Mouse (Mus musculus) neural tube, embryonic 14.5 days (tissue): ENCODE measurements around the gene Cuta. TPM values are rescaled to one million over a fixed set of nuclear protein-coding genes. Genes with fewer than 3 reads are reported as not detected.

Experiments used
- ATAC-seq: fragments of 200-750 bp; cut with Nextera tagmentation; 2 replicates; pipeline ENCODE4 v1.8.0; 2017; ENCODE audit warnings: low read depth, mild to moderate bottlenecking, moderate TSS enrichment, moderate library complexity
- H3K27ac ChIP-seq: fragments of 300-500 bp; sonication (generic); 2 replicates; pipeline ENCODE4 v1.5.1; 2014; ENCODE audit warnings: low read depth, mild to moderate bottlenecking, control low read depth, low read length, moderate library complexity, mixed read lengths
- H3K27me3 ChIP-seq: fragments of 300-500 bp; sonication (generic); 2 replicates; pipeline ENCODE4 v1.6.1; 2014; ENCODE audit warnings: low read length; ENCODE audit not compliant: control insufficient read depth, insufficient read depth
- H3K36me3 ChIP-seq: fragments of 300-500 bp; sonication (generic); 2 replicates; pipeline ENCODE4 v1.6.1; 2014; ENCODE audit warnings: low read length, mixed read lengths; ENCODE audit not compliant: control insufficient read depth, insufficient read depth
- H3K4me1 ChIP-seq: fragments of 300-500 bp; sonication (generic); 2 replicates; pipeline ENCODE4 v1.6.1; 2014; ENCODE audit warnings: low read length; ENCODE audit not compliant: control insufficient read depth, insufficient read depth
- H3K4me2 ChIP-seq: fragments of 300-500 bp; sonication (generic); 2 replicates; pipeline ENCODE4 v1.6.1; 2014; ENCODE audit warnings: mild to moderate bottlenecking, low read depth, low read length, control low read depth
- H3K4me3 ChIP-seq: fragments of 300-500 bp; sonication (generic); 2 replicates; pipeline ENCODE4 v1.5.1; 2014; ENCODE audit warnings: low read depth, low read length, control low read depth, mixed read lengths
- H3K9ac ChIP-seq: fragments of 300-500 bp; sonication (generic); replicated peaks from 2 replicates; pipeline ENCODE4 v1.6.1; 2014; ENCODE audit warnings: low read depth, mild to moderate bottlenecking, control low read depth, low read length, mixed read lengths
- H3K9me3 ChIP-seq: fragments of 300-500 bp; sonication (generic); 2 replicates; pipeline ENCODE4 v1.6.1; 2016; ENCODE audit warnings: low read length; ENCODE audit not compliant: control insufficient read depth
- WGBS: fragments of 180-500 bp; shearing (Covaris S2); extraction: QIAGEN DNeasy Blood & Tissue Kit; methylation state at CpG from one replicate; pipeline ENCODE4 v1.1.7; 2014; 5-methylcytosine and 5-hydroxymethylcytosine counted together
- polyA plus RNA-seq: library from polyadenylated mRNA; unstranded; fragments of >200 nt; fragmentation: Nextera tagmentation; extraction: Ambion mirVana; gene quantifications from 2 replicates; pipeline ENCODE4 v1.2.1, GENCODE M21; 2014

Gene Cuta
- polyA plus RNA-seq, 1 experiment from 2014 or later = 112 TPM

GRCm38 (mm10) chr17:26951406-26951805 lies 12.0 kb upstream of the Cuta start:
- WGBS = 0% methylated on average over 7 of the region's 11 CpGs
- peak overlapping the region; percentile 89 for H3K4me2 ChIP-seq
- H3K9ac ChIP-seq = peak overlapping the region; percentile 51
- H3K27ac ChIP-seq = peak overlapping the region; percentile 60; the same call in 1 of the 2 replicates
- peak overlapping the region; percentile 35 for H3K4me3 ChIP-seq
- peaks cover 14% of the 10 kb centered on the region for H3K36me3 ChIP-seq
- no peaks in the 10 kb centered on the region for H3K27me3 ChIP-seq
- peak; percentile 65; the same call in 1 of the 2 replicates for ATAC-seq
- peaks cover 62% of the 10 kb centered on the region for H3K4me1 ChIP-seq
- no peaks in the 10 kb centered on the region for H3K9me3 ChIP-seq

DNA sequence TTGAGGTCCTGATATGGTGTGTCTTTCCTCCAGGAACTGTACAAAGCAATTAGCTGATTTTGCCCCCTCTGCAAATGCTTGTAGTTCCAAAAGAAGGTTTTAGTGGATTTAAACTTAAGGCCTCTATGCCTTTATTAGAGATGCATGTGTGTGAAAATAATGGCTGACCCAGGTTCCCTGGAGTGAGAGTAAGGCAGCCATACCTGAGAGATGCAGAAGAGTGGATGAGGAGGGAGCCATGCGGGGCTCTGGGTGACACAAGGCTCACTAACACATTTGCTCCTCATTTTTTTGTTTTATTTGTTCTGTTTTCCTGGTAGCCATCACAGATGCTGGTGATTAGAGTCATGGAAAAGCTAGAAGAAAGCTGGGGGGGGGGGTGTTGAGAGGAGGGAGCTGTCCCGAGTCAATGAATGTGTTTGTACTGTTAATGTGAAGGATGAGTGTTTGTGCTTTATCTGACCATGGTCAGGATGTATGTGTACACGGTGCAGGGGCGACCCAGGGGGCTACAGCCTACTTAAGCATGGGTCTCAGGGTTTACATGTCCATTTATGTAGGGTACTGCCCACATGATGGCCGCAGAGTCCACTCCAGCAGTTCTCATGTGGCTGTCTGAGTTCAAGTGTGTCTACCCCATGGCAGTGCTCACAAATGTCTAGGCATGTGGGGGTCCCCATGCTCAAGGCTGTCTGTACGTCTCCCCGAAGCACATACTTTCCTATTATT lies 11.4 kb upstream of the Cuta start:
- Histone ChIP-seq H3K9me3 (no peaks in the 10 kb centered on the region), H3K4me1 (peaks cover 69% of the 10 kb centered on the region), H3K27me3 (no peaks in the 10 kb centered on the region), H3K36me3 (peaks cover 11% of the 10 kb centered on the region), H3K4me3 (peak overlapping the region; percentile 35), H3K4me2 (peak overlapping the region; percentile 89), H3K27ac (peak overlapping the region; percentile 60; the same call in 1 of the 2 replicates), H3K9ac (peak overlapping the region; percentile 51; the same call in 1 of the 2 replicates)
- WGBS = 31% methylated on average over 7 of the region's 7 CpGs
- ATAC-seq = no peak

GRCm38 (mm10) chr17:26949866-26950265 lies 10.5 kb upstream of the Cuta start:
- Histone ChIP-seq H3K9me3 (no peaks in the 10 kb centered on the region), H3K4me3 (peak overlapping the region; percentile 59; the same call in 1 of the 2 replicates), H3K27ac (no peak overlapping the region), H3K9ac (no peak overlapping the region; the same call in 1 of the 2 replicates), H3K36me3 (peaks cover 2% of the 10 kb centered on the region), H3K4me2 (peak overlapping the region; percentile 82), H3K27me3 (no peaks in the 10 kb centered on the region), H3K4me1 (peaks cover 72% of the 10 kb centered on the region)
- WGBS = 37% methylated on average over 5 of the region's 5 CpGs
- no peak for ATAC-seq

GRCm38 (mm10) chr17:26949051-26949577 lies 9.7 kb upstream of the Cuta start:
- no peaks in the 10 kb centered on the region for H3K27me3 ChIP-seq
- peak overlapping the region; percentile 82 for H3K4me2 ChIP-seq
- peaks cover 72% of the 10 kb centered on the region for H3K4me1 ChIP-seq
- H3K9me3 ChIP-seq = no peaks in the 10 kb centered on the region
- 0 out of 2 replicates have a peak, but pooled peaks have one; percentile 15 for ATAC-seq
- WGBS = 8% methylated on average over 12 of the region's 14 CpGs
- H3K36me3 ChIP-seq = no peaks in the 10 kb centered on the region
- H3K27ac ChIP-seq = peak overlapping the region; percentile 89
- H3K4me3 ChIP-seq = peak overlapping the region; percentile 59
- peak overlapping the region; percentile 76 for H3K9ac ChIP-seq

DNA sequence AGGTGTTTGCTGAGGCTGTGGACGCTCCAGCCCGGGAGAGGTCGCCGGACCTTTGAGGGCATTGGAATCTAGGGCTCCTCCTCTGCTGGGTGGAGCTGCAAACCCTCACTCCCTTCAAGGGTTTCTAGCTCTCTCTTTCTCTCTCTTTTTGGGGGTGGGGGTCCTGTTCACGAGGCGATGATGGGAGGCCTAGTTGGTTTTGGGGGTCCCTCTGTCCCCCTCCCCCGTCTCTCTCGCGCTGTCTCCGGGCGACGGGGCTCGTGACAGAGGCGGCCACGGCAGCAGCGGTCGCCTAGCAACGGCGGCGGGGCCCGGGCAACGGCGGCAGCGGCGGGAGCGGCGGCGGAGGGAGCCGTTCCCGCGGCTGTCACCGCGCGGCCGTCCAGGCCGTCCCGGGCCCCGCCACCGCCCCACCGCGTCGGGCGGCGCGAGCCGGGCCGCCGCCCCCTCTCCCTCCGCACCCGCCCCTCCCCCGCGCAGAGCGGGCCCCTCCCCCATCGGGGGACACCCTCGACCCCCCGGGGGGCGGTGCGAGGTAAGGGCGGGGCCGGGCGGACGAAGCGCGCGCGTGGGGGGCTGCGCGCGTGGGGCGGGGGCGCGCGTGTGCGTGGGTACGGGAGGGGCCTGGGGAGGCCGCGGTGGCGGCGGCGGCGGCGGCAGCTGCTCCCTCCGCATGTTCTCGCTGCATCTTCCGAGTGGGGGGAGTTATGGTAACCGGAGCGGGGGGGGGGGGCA lies 9.1 kb upstream of the Cuta start:
- no peaks in the 10 kb centered on the region for H3K36me3 ChIP-seq
- H3K4me2 ChIP-seq = peak overlapping the region; percentile 82
- H3K4me3 ChIP-seq = peak overlapping the region; percentile 59
- peak overlapping the region; percentile 89 for H3K27ac ChIP-seq
- H3K27me3 ChIP-seq = no peaks in the 10 kb centered on the region
- no peak for ATAC-seq
- 3% methylated on average over 12 of the region's 87 CpGs for WGBS
- H3K9ac ChIP-seq = peak overlapping the region; percentile 76
- H3K9me3 ChIP-seq = no peaks in the 10 kb centered on the region
- peaks cover 66% of the 10 kb centered on the region for H3K4me1 ChIP-seq

DNA sequence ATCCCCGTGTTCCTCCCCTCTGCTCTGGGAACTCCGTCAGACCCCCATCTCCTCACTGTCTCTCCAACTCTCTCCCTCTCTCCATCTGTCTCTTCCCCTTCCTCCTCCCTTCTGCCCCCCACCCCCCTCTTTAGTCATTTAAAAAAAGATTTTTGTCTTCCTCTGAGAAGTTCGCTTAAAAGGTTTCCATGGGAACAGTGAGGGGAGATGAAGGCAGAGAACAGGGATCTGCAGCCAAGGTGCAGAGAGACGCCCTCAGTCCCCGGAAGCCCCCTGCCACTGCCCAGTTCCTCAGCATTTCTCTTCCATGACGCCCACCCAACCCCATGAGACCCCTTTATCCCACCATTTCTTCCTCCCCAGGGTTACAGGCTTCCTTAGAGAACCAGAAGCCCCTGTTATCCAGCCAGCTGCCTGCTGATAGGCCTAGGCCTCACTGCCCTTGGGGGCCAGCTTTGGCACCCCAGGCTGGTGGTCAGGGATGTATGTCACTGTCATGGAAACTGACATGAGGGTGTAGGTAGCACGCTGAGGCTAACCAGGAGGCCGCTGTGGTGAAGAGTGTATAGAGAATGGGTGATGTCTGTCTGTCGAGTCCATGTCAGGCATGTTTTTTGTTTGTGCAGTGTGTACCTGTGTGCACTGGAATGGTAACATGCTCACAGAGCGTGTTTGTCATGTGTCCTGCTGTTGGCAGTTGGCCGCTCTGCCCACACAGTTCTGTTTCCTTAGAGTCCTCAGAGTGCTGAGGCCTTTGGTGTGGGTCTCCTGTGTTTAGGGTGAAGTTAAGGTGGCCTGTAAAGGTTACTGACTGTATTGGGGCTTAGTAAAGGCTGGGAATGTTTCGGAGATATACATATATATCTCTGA lies 8.1 kb upstream of the Cuta start:
- peak overlapping the region; percentile 60 for H3K4me2 ChIP-seq
- no peak for ATAC-seq
- WGBS = 36% methylated on average over 12 of the region's 12 CpGs
- no peaks in the 10 kb centered on the region for H3K9me3 ChIP-seq
- no peak overlapping the region for H3K4me3 ChIP-seq
- no peaks in the 10 kb centered on the region for H3K36me3 ChIP-seq
- no peak overlapping the region; the same call in 1 of the 2 replicates for H3K9ac ChIP-seq
- no peaks in the 10 kb centered on the region for H3K27me3 ChIP-seq
- H3K27ac ChIP-seq = peak overlapping the region; percentile 52
- peaks cover 56% of the 10 kb centered on the region for H3K4me1 ChIP-seq

DNA sequence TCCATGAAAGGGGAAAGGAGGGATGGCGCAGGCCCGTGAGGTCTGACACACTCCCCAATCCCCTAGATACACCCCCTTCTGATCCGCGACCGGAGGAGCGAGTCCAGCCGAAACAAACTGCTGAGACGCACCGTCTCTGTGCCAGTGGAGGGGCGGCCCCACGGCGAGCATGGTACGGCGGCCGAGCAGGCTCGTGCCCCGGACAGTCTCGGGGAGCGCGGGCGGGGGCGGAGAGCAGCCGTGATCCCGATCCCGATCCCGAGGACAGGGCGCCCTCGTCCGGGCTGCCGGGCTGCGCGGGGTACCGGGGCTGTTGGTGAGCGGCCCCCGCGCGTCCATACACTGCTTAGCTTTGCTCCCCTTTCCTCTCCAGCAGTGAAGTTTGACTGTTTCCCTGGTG lies 7.2 kb upstream of the Cuta start:
- H3K27ac ChIP-seq = peak overlapping the region; percentile 62
- H3K4me1 ChIP-seq = peaks cover 54% of the 10 kb centered on the region
- no peaks in the 10 kb centered on the region for H3K9me3 ChIP-seq
- H3K9ac ChIP-seq = peak overlapping the region; percentile 58
- under 1% methylated on average over 36 of the region's 37 CpGs for WGBS
- H3K4me3 ChIP-seq = peak overlapping the region; percentile 32
- no peaks in the 10 kb centered on the region for H3K27me3 ChIP-seq
- ATAC-seq = 0 out of 2 replicates have a peak, but pooled peaks have one; percentile 13
- no peaks in the 10 kb centered on the region for H3K36me3 ChIP-seq
- H3K4me2 ChIP-seq = peak overlapping the region; percentile 60

GRCm38 (mm10) chr17:26945824-26946495 lies 6.6 kb upstream of the Cuta start:
- 26% methylated on average over 13 of the region's 13 CpGs for WGBS
- ATAC-seq = no peak
- no peaks in the 10 kb centered on the region for H3K36me3 ChIP-seq
- H3K4me2 ChIP-seq = peak overlapping the region; percentile 60
- no peaks in the 10 kb centered on the region for H3K27me3 ChIP-seq
- peak overlapping the region; percentile 62 for H3K27ac ChIP-seq
- H3K9ac ChIP-seq = peak overlapping the region; percentile 58
- peak overlapping the region; percentile 32 for H3K4me3 ChIP-seq
- H3K9me3 ChIP-seq = no peaks in the 10 kb centered on the region
- H3K4me1 ChIP-seq = peaks cover 50% of the 10 kb centered on the region
